Mouse (Mus musculus) cerebellum, adult 2 months (tissue): ENCODE results near the gene Tcf7l2. TPM values are rescaled to one million over a fixed set of nuclear protein-coding genes. Genes with fewer than 3 reads are reported as not detected.

Experiments used
- DNase-seq, 2 experiments: peaks; one replicate each; pipeline ENCODE4 v3.0.0; 2021
- H3K27ac ChIP-seq: fragments of 200-500 bp; 2 replicates; pipeline ENCODE4 v1.5.1; 2012; ENCODE audit warnings: low read length, control low read depth, inconsistent platforms; ENCODE audit not compliant: insufficient read depth
- H3K27me3 ChIP-seq: fragments of 200-500 bp; 2 replicates; pipeline ENCODE4 v1.6.1; 2012; ENCODE audit warnings: inconsistent platforms, mild to moderate bottlenecking, low read length, moderate library complexity; ENCODE audit not compliant: control insufficient read depth, insufficient read depth
- H3K4me1 ChIP-seq: fragments of 200-500 bp; 2 replicates; pipeline ENCODE4 v1.6.1; 2011; ENCODE audit warnings: low read length; ENCODE audit not compliant: control insufficient read depth, insufficient read depth
- H3K4me3 ChIP-seq: fragments of 200-500 bp; replicated peaks from 2 replicates; pipeline ENCODE3; 2011; ENCODE audit warnings: mild to moderate bottlenecking, low read depth, low read length, control low read depth; ENCODE audit not compliant: insufficient read depth
- CTCF ChIP-seq: fragments of 200-500 bp; IDR thresholded peaks from 2 replicates; pipeline ENCODE4 v1.5.1; 2011; ENCODE audit warnings: low read depth, mild to moderate bottlenecking, control low read depth, low read length, moderate library complexity, borderline replicate concordance; ENCODE audit not compliant: insufficient read depth
- POLR2A ChIP-seq: fragments of 200-500 bp; IDR thresholded peaks from 2 replicates; pipeline ENCODE4 v1.6.1; 2011; ENCODE audit warnings: low read length, control low read depth, borderline replicate concordance; ENCODE audit not compliant: insufficient read depth
- WGBS: fragments of 180-500 bp; shearing (Covaris S2); methylation state at CpG from one replicate; pipeline ENCODE4 v1.1.7; 2018; 5-methylcytosine and 5-hydroxymethylcytosine counted together
- polyA plus RNA-seq: library from polyadenylated mRNA; depleted of rRNA; stranded (reverse); fragments of >200 nt; gene quantifications from 2 replicates; pipeline ENCODE4 v1.2.3, GENCODE M21; 2012

The Tcf7l2 gene
- polyA plus RNA-seq, 1 experiment: 23.3 TPM

- WGBS: 92% methylated on average over 21 of the region's 21 CpGs
- no peak overlapping the region for H3K4me3 ChIP-seq
- no peaks in the 10 kb centered on the region for H3K27me3 ChIP-seq
- no peak overlapping the region for H3K27ac ChIP-seq
- no peaks in the 10 kb centered on the region; the same call in 1 of the 2 replicates for H3K4me1 ChIP-seq
- DNase-seq: no peak
- TF ChIP-seq CTCF: no peak
- no peak for TF ChIP-seq POLR2A
Observed at GRCm38 (mm10) chr19:55938254-55939046, 196.8 kb downstream of the Tcf7l2 start.

GRCm38 (mm10) chr19:55939090-55939489 is 197.5 kb downstream of the Tcf7l2 start:
- no peak overlapping the region for H3K4me3 ChIP-seq
- DNase-seq: no peak
- no peak overlapping the region for H3K27ac ChIP-seq
- no peaks in the 10 kb centered on the region; the same call in 1 of the 2 replicates for H3K4me1 ChIP-seq
- no peaks in the 10 kb centered on the region for H3K27me3 ChIP-seq
- no peak for TF ChIP-seq POLR2A
- TF ChIP-seq CTCF: no peak
- WGBS: 90% methylated on average over 5 of the region's 5 CpGs

GRCm38 (mm10) chr19:55939719-55940118 is 198.1 kb downstream of the Tcf7l2 start:
- Histone ChIP-seq H3K4me3 (no peak overlapping the region), H3K27me3 (no peaks in the 10 kb centered on the region), H3K4me1 (no peaks in the 10 kb centered on the region; the same call in 1 of the 2 replicates), H3K27ac (no peak overlapping the region)
- 76% methylated on average over 4 of the region's 4 CpGs for WGBS
- TF ChIP-seq POLR2A: no peak
- no peak for TF ChIP-seq CTCF
- DNase-seq: no peak

GRCm38 (mm10) chr19:55940538-55941252 is 199.1 kb downstream of the Tcf7l2 start:
- Histone ChIP-seq H3K4me3 (no peak overlapping the region), H3K27me3 (no peaks in the 10 kb centered on the region), H3K4me1 (no peaks in the 10 kb centered on the region; the same call in 1 of the 2 replicates), H3K27ac (no peak overlapping the region)
- no peak for TF ChIP-seq CTCF
- no peak for TF ChIP-seq POLR2A
- no peak for DNase-seq
- WGBS: 18% methylated on average over 11 of the region's 11 CpGs

- WGBS: 41% methylated on average over 16 of the region's 16 CpGs
- DNase-seq: no peak
- Histone ChIP-seq H3K27ac (no peak overlapping the region), H3K4me3 (no peak overlapping the region), H3K4me1 (no peaks in the 10 kb centered on the region; the same call in 1 of the 2 replicates), H3K27me3 (no peaks in the 10 kb centered on the region)
- TF ChIP-seq POLR2A (no peak), CTCF (no peak)
Observed at GRCm38 (mm10) chr19:55941253-55942125, 199.9 kb downstream of the Tcf7l2 start.

GRCm38 (mm10) chr19:55951397-55951796 is 209.8 kb downstream of the Tcf7l2 start:
- Histone ChIP-seq H3K27me3 (no peaks in the 10 kb centered on the region), H3K27ac (no peak overlapping the region), H3K4me1 (no peaks in the 10 kb centered on the region), H3K4me3 (no peak overlapping the region)
- 17% methylated on average over 5 of the region's 5 CpGs for WGBS
- peak in 1 of 2 experiments; percentile 25 for DNase-seq
- TF ChIP-seq CTCF: no peak
- no peak for TF ChIP-seq POLR2A

- Histone ChIP-seq H3K4me1 (no peaks in the 10 kb centered on the region), H3K27me3 (no peaks in the 10 kb centered on the region; the same call in 1 of the 2 replicates), H3K27ac (no peak overlapping the region), H3K4me3 (no peak overlapping the region)
- DNase-seq: peak; percentile 22 to 39
- TF ChIP-seq POLR2A (no peak), CTCF (no peak)
- WGBS: 29% methylated on average over 3 of the region's 3 CpGs
Observed at GRCm38 (mm10) chr19:55953207-55953606, 211.6 kb downstream of the Tcf7l2 start.
